Mouse (Mus musculus): Measurements from ENCODE around the gene Runx3.

The Runx3 gene

GRCm38 (mm10) chr4:135226008-135226667 lies 105.7 kb downstream of the Runx3 start:
- DNase-seq = no peak

Measured in right cerebral cortex, postnatal 4 days (tissue).